Mouse (Mus musculus) megakaryocyte, adult 5-6 weeks (primary cell): ENCODE data around the gene Sp8. TPM values are rescaled to one million over a fixed set of nuclear protein-coding genes. Genes with fewer than 3 reads are reported as not detected.

ENCODE experiments used
- ATAC-seq: 2 replicates; pipeline ENCODE4 v1.8.0; 2016; ENCODE audit warnings: mild to moderate bottlenecking, inconsistent platforms; ENCODE audit not compliant: poor library complexity, severe bottlenecking
- total RNA-seq, 2 experiments: library from RNA; stranded (forward) in 1 of 2; stranded (reverse) in 1 of 2; fragments of 153-499, 151-499 nt in 1 of 2; fragments of 221-1000, 200-1000 nt in 1 of 2; gene quantifications; 2 replicates each; pipeline versions ENCODE4 v1.2.3 to v1.2.4; 2015 to 2017

Sp8 gene
- total RNA-seq (2015): not detected in 2 replicates
- total RNA-seq (2017): not detected in 2 replicates

DNA sequence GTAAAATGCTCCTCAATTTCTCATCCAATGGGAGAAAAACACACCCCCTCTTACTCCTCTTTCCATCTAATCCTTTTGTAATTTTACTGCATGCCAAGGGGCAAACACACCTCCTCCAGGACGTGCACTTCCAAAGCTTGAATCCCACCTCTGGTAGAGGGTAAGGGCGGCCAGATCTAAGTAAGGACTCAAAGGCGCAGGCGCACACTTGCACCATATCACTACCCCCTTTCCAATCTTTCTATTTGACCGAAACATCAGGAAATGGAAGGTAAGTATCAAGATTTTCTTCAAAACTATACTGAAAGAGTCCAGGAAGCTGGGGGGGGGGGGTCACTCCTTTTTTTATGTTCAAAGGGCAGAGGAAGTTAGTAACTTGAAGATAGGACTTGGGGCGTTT lies at the start of gene Sp8:
Gene Sp8, plus strand, starts transcription at position 109 of the 400 bp plus-strand sequence.
- no peak for ATAC-seq

DNA sequence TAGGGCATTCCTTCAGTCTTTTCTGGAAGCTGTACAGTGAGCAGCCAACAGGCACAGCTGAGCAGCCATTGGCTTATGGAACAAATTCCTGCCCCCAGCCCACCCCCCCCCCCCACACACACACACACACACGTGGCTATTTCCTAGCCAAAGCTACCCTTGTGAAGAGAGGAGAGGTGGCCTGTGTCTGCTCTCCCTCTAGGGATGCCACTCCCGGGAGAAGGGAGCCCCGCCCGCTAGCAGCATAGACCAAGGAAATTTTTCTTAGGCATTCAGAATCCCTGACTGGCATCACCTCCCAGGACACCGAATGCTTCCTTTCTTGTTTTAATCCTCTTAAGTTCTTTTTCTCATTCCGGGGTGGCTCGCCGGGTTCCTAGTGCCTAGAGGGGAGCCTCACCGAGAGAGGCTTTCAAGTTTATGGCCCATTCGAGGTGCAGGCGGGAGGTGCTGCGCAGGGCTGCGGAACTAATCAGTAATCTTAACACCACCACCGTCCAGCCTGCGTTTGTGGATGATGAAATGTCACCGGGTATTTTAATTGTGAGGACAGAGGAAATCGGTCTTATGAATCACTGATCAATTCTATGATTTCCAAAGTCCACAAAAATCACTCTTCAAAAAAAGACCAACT lies 34.7 kb upstream of the Sp8 start:
- ATAC-seq: no peak

DNA sequence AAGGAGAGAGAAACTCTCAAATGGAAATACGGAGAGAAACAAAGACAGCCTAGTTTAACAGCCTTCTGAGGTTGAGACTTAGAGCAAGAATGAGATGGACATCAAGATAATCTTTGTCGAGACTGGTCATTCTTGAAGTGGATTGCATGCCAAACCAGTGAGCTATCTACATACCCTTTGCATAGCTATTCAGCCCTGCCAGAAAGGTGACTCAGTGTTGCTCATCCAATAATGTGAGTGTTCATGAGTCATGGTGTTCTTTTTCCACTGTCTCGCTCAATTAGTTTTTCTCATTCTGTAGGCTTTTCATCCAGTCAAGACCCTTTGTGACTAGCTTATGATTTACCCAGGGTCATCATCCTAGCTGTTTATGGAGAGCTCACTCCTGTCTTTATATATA lies 31.6 kb upstream of the Sp8 start:
- ATAC-seq: no peak

DNA sequence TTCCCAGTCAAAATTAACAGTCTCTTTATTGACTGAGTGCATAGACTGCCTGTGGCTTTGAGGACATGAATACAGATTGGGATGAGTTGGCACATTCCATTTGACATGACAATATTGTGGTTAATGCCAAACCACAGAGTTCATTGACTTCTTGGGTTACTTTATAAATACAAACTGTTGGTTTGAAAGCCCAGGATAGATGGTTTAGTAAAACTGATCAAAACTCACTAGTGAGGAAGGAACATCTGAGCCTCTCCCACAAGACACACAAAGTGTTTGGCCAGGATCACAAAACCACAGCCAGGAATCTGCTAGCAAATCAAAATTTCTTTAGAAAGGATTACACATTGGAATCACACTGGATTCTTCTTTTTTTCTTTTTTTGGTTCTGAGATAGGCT lies 30.0 kb upstream of the Sp8 start:
- ATAC-seq: no peak

DNA sequence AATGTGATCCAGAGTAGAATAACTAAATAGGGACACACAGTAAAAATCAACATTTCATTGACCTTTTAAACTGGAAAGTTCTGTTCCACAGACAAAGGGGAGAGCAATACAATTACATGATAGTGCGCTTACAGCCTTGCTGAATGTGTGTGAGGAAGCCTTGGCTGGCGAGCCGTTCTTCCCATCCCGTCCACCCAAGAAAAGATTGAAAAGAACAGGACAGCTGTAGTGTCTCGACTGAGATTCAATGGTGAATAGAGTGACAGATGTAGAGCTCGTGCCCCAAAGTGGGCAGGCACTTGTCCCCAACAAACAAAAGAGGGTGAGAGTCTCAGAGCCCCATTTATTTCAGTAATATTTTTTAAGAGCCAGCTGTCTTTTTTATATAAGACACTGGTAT lies 16.2 kb upstream of the Sp8 start:
- ATAC-seq: no peak

DNA sequence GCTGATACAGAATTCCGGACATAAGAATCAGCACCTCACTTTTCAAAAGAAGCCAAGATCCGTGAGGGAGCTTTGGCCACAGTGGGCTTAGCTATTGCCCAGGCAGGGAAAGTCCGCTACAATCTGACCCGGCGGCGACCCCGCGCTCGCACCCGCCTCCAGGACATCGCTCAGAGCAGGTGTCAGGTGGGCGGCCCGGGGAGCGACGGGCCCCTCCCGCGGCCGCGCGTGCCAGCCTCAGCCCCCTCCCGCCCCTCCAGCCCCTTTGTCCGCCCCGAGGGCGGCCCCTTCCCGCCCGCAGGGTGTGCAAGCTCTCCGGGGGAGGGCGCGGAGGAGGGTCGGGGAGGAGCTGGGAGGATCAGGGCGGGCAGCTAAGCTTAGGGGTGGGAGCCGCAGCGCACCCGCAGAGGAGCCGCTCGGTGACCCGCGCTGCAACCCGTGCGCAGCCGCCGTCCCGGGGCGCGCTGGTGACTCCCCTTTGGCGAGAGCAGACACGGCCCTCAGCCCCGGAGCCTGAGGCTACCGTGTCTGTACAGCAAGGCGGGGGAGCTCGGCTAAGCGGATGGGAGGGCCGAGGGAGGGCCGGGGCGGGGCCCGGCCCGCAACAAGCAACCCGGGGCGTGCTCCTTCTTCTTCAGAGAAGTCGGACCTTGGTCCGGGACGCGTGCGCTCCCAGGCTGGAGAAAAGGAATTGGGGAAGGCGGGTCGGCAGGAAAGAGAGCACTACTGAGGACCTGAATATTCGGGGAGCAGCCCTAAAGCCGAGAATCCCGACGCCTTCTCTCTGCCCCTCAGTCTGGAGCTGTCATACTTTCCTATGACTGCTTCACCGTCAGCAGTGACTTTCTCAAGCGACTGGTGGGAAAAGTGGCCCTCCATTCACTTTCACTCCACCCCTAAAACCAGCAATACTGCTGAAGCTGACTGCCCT lies 9.5 kb upstream of the Sp8 start:
- ATAC-seq: peak; percentile 51

DNA sequence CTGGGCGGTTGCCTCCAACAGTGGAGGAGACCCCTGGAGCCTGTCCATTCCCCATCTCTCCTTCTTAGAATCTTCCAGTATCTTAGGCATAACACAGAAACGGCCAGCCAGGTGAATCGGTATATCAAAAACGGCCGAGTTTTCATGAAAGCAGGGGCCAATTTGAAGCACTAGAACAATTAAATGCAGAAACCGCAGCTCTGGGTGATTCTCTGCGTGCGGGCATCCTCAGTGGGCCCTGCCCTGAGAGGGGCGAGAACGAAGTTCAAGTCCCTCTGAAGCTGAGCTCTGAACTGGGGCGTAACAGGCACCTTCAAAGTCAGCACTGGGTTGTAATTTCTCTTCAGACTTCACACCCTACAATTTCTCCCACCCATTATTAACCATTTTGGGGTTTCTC lies 8.8 kb upstream of the Sp8 start:
- no peak for ATAC-seq

DNA sequence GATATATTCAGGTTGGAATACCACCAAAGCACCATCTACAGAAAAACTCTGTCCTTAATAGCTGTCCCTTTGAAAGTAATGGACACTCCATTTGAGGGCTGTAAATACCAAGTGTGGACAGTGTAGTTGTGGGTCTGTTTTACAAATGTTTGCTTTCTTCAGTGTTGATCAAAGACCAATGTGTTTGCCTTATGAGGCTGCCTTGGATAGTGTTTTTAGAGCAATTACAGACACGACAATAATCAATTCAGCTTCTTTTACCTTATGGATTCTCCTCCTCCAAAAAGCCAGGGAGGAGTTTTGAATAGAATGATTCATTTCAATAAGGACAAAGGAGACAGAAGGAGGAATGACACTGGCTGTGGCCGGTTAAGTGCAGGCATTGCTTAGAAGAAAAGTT lies 7.9 kb upstream of the Sp8 start:
- ATAC-seq: no peak

DNA sequence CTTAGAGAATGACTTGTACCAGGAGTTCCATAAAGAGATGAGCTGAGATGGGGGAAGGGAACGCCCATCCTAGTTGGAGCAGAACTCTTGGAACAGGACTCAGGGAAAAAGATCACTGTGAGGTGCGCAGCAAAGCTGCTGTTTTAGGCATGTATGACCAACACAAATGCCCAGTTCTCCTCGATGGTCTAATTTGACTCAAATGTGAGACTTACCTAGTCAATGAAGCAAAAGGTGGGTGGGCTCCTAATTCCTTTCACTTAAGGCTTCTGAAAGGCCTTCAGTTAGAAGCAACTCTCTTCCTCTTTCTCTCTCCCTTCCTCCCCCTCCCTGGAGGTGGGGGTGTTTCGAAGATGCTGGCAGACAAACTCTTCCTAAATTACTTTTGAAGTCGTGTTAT lies 6.7 kb upstream of the Sp8 start:
- no peak for ATAC-seq

DNA sequence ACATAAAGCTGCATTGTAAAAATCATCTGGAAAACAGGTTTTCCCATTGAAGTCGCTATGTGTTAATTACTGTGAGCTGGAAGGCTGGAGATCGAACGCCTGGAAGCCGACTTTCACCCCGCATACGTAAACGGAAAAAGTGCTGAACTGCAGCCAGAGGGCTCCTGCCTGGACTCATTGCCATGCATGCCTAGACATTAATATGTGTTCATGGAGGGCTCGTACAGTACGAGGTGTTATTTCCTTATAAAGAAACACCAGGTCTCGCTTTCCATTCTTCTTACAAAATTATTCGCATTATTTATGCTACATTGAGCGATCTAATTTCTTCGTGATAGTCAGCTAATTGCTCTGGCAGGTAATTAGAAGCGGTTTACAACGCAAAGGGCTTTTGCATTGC lies 5.8 kb upstream of the Sp8 start:
- ATAC-seq: no peak

DNA sequence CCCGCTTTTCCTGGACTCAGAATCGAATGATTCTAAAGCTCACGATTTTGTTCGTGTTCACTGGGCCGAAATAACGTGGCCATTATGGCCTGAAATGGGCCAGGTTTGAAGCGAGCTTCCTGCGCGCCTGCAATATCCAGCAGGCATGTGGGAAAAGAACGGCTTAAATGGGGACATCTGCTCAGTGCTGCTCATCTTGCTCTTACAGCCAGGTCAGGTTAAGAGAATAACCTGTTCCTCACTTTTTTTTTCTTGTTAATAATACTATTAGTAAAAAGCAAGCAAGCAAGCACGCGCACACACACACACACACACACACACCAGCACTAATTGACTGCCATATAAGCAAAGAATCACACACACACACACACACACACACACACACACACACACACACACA lies 5.3 kb upstream of the Sp8 start:
- ATAC-seq: no peak

DNA sequence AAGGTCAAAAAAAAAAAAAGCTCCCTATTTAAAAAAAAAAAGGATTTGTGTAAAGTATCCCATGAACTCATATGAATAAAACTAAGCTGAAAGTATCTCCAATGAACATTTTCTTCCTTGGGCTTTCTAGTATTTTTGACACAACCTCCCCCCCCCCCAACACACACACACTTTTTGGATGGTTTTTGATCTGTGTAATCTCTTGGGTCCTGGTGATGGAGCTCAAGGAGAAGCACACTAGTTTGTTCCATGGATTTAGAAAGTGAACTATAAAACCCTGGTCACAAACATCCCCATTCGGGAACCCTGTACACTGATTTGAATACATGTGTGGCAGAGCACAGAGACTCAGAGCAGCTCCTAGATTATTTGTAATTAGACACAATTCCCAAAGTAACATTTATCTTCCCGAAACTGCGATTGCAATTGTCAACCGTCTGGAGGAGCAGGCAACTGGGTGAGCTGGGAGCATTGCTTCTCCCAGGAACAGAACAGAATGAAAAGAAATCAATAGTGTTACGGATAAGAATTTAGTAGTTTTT lies 4.7 kb upstream of the Sp8 start:
- ATAC-seq: no peak

DNA sequence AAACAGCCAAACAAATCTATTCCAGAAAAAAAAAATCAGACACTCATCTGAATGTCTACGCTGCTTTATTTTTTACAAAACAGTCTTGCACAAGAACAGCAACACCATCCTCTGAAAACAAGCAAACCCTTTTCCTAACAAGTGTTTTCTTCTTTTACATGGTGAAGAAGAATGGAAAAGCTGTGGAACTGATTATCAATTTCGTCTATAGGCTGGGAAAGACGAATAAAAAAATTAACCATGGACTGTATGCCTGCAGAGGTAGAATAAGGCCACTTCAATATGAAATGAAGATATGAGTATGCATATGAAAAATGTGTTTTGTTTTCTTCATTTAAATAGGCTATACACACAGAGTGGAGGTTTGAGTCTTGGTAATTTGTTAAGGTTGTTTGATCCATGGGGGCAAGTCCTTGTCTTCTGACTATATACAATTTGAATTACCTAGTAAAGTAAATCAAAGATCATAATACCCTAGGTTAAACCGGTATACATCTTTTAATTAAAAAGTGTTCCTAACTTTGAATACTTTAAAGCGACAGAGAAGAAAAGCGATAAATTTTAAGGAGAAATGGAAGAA lies 4.1 kb upstream of the Sp8 start:
- ATAC-seq: no peak

DNA sequence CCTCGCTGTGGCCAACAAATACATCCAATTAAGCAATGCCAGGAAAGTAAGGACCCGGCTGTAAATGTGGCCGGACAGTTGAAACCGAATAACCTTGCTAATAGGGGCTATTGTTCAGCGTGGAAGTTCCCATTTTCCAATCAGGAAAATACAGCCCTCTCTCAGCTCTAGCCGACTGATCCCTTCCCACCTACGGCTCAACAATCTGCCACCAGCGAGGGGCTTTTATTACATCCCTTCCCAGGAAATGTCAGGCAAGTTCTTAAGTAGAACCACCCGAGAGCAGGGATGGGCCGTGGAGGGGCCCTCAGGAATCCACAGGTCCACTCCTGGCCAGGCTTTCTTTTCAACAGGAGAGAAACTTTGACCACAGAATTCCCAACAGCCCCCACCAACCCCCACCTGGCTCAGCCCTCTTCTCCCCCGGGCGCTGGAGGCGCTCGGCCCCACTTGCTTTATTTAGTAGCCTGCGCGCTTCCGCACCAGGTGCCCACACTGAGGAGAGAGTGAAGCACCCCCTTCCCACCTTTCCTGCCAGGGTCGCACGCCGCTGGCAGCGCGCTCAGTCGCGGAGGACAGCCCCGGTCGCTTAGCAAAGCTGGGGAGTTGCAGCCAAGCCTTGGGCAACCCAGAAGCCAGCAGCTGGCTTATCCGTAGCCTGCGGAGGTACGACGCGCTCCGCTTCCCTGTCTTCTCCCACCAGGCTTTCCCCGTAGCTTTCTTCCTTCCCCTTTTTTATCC lies 3.3 kb upstream of the Sp8 start:
- 0 out of 2 replicates have a peak, but pooled peaks have one; percentile 14 for ATAC-seq

DNA sequence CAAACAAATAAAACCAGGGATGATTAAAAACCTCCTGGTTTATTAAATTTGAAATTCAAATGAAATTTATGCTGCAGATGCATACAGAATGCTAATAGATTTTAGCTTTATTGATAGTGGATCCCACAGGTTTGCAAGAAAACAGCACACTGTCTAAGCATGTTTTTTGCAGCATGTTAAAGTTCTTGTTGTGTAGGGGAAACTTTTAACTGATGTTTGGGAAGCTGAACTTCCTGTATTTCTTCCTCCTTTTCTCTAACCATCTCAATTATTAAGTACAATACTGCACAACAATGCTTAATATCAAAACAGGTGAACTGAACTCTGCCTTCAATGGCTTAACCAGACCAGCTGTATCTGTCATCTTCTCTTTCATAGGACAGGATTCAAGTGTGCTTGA lies 2.0 kb upstream of the Sp8 start:
- no peak for ATAC-seq

DNA sequence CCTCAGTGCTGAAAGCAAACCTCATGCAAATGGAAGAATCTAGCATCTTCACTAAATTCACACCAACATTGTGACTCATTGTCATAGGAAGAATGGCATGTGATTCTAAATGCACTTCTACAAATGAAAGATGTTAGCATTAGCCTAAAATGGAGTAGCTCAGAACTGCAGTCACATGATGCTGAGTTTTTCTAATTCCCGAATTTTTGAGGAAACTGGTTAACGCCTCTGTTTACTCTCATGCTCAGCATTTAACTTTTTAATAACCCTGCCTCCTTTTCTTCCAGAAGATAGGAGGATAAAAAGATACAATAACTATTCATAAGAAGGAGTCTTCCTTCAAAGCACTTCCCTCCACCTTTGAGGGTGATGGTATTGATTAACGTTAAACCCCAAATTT lies 1.3 kb upstream of the Sp8 start:
- no peak for ATAC-seq

DNA sequence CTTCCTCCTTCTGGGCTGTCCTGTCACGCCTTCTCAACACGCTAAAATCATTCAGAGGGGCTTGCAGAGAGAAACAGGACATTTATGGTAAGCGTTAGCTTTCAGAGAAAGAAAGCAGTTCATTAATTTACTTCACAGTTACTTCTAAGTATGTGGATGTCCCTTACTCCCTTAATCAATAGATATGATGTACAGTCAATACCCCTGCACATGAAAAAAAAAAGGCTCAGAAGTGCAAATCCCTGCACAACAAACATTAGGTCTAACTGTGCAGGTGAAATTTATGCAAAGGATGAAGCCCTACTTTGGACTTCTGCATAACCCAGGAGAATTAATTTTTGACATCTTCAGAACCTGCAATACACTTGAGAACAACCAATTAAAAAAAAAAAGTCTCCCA lies 778 bp upstream of the Sp8 start:
- ATAC-seq: no peak

DNA sequence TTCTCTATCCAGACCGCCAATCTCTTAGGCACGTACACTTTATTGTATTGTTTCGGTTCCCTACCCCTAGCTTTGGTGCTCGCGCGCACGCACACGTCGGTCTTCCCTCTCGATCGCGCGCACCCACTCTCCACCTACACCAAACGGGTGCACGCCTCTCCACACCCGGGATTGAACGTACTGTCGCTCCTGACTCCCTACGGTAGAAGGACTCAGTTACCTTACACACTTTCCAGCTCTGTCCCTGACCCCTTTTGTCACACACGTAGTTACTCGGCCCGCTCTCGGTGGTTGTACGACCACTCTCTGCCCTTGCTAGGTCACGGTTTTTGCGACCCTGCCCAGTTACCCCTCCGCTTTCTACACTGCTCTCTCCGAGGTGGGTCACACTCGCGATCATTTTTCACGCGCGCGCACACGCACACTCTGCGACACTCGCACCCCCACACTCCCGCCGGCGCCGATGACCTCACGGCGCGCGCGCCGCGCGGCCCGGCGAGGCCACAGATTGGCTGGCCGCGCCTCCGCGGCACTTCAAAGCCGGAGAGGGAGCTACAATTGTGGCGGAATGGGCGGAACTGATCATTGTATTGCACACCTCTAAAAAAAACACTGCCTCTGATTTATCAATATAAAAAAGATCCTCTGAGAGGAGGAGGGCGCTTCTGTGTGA lies 656 bp downstream of the Sp8 start:
- ATAC-seq: peak; percentile 78

DNA sequence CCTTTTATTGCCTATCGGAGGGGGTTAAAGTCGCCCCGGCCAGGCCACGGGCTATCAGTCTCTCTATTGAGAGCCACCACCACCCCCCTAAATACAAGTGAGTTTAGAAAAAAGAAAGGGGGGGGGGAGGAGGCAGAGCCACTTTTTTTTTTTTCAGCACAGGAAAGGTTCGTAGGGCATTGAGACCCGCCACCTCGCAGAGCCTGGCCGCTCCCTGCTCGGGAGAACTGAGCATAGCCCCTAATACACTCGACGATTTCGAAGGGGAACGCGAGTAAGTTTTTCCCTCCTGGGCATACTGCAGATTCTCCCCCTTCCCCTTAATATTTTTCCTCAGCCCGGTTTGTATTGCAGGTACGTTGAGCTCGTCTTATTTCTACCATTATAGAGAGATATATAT lies 1.3 kb downstream of the Sp8 start:
- ATAC-seq: no peak

DNA sequence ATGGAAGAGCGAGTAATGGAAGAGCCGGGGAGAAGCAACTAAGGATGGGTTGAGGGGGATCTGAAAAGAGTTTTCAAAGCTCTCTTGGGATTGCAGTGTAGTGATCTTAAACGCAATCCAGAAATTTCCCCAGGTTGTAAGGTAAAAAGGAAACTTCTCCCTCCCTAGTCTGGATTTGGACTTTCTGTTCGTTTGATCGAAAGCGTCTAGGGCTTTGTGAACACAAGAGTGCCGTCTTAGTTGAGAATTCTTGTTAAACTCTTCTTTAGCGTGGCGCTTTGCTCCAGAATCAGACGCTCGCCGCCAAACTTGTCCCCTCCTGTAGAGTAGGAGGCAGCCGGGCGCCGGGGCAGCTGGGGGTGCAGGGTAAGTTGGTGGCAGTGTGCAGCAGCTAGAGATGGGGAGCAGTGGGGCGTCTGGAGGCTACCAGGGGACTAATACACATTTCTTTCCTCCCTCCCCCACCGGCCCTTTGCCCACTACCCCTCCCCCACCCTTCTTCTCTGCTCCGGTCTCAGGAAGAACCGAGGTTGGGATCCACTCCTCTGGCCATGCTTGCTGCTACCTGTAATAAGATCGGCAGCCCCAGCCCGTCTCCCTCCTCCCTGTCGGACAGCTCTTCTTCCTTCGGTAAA lies 1.8 kb downstream of the Sp8 start:
- ATAC-seq: no peak
